In the genomic region with DNA sequence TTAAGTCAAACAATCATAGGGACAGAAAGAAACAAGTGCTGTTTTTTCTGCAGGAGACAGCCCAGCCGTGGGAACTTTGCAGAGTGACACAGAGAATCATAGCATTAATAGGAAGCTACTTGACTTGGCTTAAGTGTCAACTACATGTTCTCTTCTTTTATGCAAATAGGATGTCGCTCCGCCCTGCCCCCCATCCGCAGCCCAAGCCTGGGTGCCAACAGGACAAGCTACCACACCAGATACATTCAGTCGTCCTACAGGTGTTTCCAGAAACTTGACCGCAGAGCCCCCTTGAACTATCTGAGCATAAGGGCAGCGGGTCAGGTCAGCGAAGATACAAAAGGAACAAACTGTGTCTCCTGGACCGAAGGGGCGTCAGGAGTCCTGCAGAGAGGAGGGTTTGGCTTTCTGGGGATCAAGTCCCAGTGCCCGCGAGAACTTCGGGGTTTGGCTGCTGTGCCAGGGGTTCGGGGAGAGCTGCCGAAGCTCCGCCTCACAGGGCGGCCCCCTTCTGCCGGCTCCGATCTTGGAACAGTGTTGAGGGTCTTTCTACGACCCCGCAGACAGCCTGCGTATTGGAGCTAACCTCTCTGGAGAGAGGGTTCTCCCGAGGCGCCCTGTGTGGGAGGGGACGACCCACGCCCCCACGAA, we compare ENCODE assay signal across 9 mouse cellular contexts. TPM values are rescaled to one million over a fixed set of nuclear protein-coding genes. Genes with fewer than 3 reads are reported as not detected.
A peak's percentile ranks its signal among the peaks of the same experiment; 100 is the strongest.
DNase-seq lines count a peak whose midpoint lies in the region; ATAC-seq and TF ChIP-seq lines count a peak whose summit lies in the region.
"Had no signal": no experiment of that assay in that cellular context is flagged by ENCODE, and none has a peak within 500 bp of the region (broad histone marks: within the 10 kb centered on the region; RNA-seq: fewer than 3 reads in every experiment).

No protein-coding gene starts in this region.

- H3K36me3 ChIP-seq in liver, embryonic 13.5 days = no peaks in the 10 kb centered on the region

- no peak for TF ChIP-seq POLR2A in cortical plate, adult 2 months (IDR thresholded peaks at IDR 0.05; ENCODE audit: extremely low read depth, insufficient read depth, low read length)

- peak overlapping the region; percentile 70 for H3K4me3 ChIP-seq in cortical plate, adult 2 months (ENCODE audit: insufficient read depth, low read length)
- H3K4me3 ChIP-seq in liver, embryonic 13.5 days (replicated peaks) = peak overlapping the region; percentile 92

- H3K9ac ChIP-seq in liver, embryonic 13.5 days = peak overlapping the region; percentile 92

- H3K4me1 ChIP-seq in cortical plate, adult 2 months (ENCODE audit: control insufficient read depth, insufficient read depth, low read length) = peaks cover 2% of the 10 kb centered on the region; the same call in 1 of the 2 replicates
- peaks cover 45% of the 10 kb centered on the region for H3K4me1 ChIP-seq in liver, embryonic 13.5 days (replicated peaks)

- H3K27me3 ChIP-seq in liver, embryonic 13.5 days = no peaks in the 10 kb centered on the region

- no peaks in the 10 kb centered on the region for H3K9me3 ChIP-seq in liver, embryonic 13.5 days (replicated peaks)

- peak overlapping the region; percentile 91 for H3K4me2 ChIP-seq in liver, embryonic 13.5 days

- DNase-seq in A20 (ENCODE audit: low read depth, low spot score) = peak; percentile 98
- peak; percentile 85 for DNase-seq in Muller cell, postnatal 12 days (ENCODE audit: inconsistent ontology term)
- peak; percentile 74 to 80 for DNase-seq in heart, adult 18-20 months
- peak; percentile 70 for DNase-seq in kidney, adult 11 months
- DNase-seq in liver, embryonic 13.5 days = peak; percentile 65
- DNase-seq in naive thymus-derived CD4-positive, alpha-beta T cell, adult 2 months (ENCODE audit: low read depth) = peak; percentile 78
- peak; percentile 83 for DNase-seq in thymus, postnatal 0 days (ENCODE audit: low spot score)

- peak; percentile 59 for ATAC-seq in liver, embryonic 13.5 days (ENCODE audit: low read depth)

- TF ChIP-seq CTCF in cortical plate, adult 2 months (IDR thresholded peaks at IDR 0.05; ENCODE audit: extremely low read depth, insufficient read depth, low read length) = no peak

- 0% methylated on average over 27 of the region's 27 CpGs for WGBS in liver, embryonic 13.5 days (ENCODE audit: insufficient replicate concordance)

- H3K27ac ChIP-seq in cortical plate, adult 2 months (ENCODE audit: insufficient read depth, low read length) = peak overlapping the region; percentile 58
- peak overlapping the region; percentile 89 for H3K27ac ChIP-seq in liver, embryonic 13.5 days

RNA-seq across cellular contexts. Expression of a gene that starts 0.5 kb away (rescaled TPM):
- 17.7 and 17.8 TPM in 2 replicates for polyA plus RNA-seq in cortical plate, adult 2 months (2012; rRNA removed)
- 100 to 1,000 TPM; 257 TPM for total RNA-seq in heart, adult 18-20 months (2021)
- polyA plus RNA-seq in liver, embryonic 13.5 days (2015; fragmentation: Nextera tagmentation; extraction: Ambion mirVana) = 3.4 and 3.8 TPM in 2 replicates
- 5.6 and 10.3 TPM in 2 replicates for polyA plus RNA-seq in thymus, postnatal 0 days (2015; fragmentation: Nextera tagmentation; extraction: Ambion mirVana)

RNA-seq across cellular contexts. Expression of a gene that starts 10.6 kb away (rescaled TPM):
- 0.04 TPM in 1 of 2 replicates, not detected in the other for polyA plus RNA-seq in cortical plate, adult 2 months (2012; rRNA removed)
- under 1 TPM in 1 of 2 experiments, not detected in 1; 0.13 TPM for total RNA-seq in heart, adult 18-20 months (2021)
- polyA plus RNA-seq in liver, embryonic 13.5 days (2015; fragmentation: Nextera tagmentation; extraction: Ambion mirVana) = not detected in 2 replicates
- 0.75 and 1.0 TPM in 2 replicates for polyA plus RNA-seq in thymus, postnatal 0 days (2015; fragmentation: Nextera tagmentation; extraction: Ambion mirVana)
- total RNA-seq: layer of hippocampus, adult 18-20 months had no signal

RNA-seq across cellular contexts. Expression of a gene that starts 44.9 kb away (rescaled TPM):
- not detected in 2 replicates for polyA plus RNA-seq in cortical plate, adult 2 months (2012; rRNA removed)
- under 1 TPM; 0.17 to 0.39 TPM for total RNA-seq in heart, adult 18-20 months (2021)
- polyA plus RNA-seq in liver, embryonic 13.5 days (2015; fragmentation: Nextera tagmentation; extraction: Ambion mirVana) = 0.08 and 0.15 TPM in 2 replicates
- polyA plus RNA-seq in thymus, postnatal 0 days (2015; fragmentation: Nextera tagmentation; extraction: Ambion mirVana) = 17.4 and 17.8 TPM in 2 replicates
- total RNA-seq: layer of hippocampus, adult 18-20 months had no signal

Comparison
In these comparisons a context has a peak if more than half of its experiments do, and no peak if none do; other contexts are left out.
1. Peak in every context shown above with its lines: DNase-seq, ATAC-seq, H3K4me3 ChIP-seq and H3K27ac ChIP-seq.
2. RNA of a gene that starts 44.9 kb away (polyA plus RNA-seq): 17.4 to 17.8 TPM in thymus, postnatal 0 days; 0.08 to 0.15 TPM in liver, embryonic 13.5 days and not detected in cortical plate, adult 2 months; every median in the first group is over 10 times any median in the second.